Mouse (Mus musculus) CD8-positive naive resting alpha-beta T cell, adult 2 months (primary cell): ENCODE data around the gene Snx22.
A peak's percentile ranks its signal among the peaks of the same experiment; 100 is the strongest.

Experiments used
- DNase-seq, 2 experiments: peaks; one replicate each; pipeline ENCODE4 v3.0.0; 2022; ENCODE audit warnings: low read depth in 2 of 2, low spot score in 2 of 2

The Snx22 gene

DNA sequence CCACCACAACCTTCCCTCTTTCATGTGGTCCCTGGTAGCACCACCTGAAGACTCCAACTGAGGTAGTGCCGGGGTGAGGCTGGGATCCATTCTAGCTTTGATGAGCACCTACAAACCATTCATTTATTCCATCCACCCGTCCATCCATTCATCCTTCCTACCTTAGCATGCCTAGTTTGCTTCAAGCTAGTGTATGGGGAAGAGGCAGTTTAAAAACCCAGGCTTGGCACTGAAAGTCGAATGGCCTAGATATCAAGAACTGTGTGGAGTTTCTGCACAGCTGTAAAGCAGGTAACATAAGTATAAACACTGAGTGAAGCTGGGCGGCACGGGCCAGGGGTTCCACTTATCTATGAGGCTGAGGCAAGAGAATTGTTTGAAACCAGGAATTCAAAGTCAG, 632 bp upstream of the Snx22 start:
- no peak for DNase-seq

DNA sequence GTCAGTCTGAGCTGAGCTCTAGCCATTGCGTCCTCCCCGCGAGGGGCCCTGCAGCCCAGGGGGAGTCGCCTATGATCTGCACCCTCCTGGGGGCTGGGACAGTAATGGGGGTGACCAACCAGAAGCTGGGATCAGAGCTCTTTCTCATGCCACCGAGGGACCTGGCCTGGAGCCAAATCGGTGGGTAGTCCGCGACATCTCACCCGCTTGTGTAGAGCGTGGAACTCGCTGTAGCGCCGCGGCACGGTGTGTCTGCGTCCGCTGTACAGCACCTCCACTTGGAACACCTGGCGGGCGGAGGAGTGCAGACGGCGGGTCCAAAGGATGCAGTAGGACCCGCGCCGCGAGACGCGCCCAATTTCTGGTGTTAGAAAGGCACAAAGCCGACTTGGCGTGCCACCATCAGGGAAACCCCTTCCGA, 538 bp downstream of the Snx22 start:
- DNase-seq: peak in 1 of 2 experiments; percentile 15

DNA sequence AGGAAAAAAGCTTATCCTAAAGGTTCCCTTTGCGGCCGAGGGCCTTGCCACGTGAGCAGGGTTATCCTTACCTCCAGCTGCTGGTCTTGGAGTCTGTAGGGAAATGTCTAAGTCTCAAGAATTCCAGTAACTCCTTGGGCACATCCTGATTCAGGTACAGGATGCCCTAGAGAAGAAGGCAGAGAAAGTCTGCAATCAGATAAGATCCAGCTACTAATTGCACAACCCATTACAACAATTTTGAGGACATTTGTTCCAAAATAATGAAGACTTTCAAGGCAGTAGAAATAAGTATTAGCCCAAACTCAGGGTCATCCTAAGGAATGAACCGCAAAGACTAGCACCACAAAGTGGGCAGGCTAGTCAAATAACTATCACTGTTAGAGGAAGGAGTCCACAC, 1.5 kb downstream of the Snx22 start:
- no peak for DNase-seq

DNA sequence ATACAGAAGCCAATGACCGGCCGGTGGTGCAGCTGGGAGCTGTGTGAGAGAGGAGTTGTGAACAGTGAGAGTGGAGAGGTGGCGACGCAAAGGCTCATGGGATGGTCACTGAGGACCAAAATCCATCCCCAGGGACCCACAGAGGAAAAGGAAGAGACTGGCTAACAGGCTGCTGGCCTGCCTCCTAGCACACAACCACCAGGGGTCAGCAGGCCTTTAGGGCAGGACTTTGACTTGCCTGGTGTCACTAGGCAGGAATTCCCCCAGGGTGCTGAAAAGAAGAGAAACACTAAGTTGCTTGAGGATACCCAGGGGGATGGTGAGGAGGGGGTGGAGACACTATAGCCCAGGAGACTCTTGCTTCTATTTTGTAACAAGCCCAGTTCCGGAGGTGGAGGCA, 2.0 kb downstream of the Snx22 start:
- no peak for DNase-seq

DNA sequence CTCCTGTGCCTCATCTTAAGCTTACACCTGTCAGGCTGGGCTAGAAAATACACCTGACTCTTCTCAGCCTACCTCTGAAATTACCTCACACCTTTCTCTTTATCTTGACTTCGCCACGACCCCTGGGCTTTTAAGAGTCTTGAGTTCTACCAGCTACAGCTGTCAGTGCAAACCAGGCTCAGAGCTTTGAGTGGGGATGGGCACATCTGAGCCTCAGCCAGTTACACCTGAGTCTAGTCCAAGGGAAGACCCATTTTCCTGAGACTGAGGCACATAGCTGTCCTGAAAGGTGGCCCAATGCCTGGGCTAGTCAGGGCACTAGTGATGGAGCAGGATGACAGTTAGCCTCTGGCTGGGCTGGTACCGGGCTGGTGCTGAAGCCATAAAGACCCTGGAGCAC, 2.7 kb downstream of the Snx22 start:
- DNase-seq: no peak

DNA sequence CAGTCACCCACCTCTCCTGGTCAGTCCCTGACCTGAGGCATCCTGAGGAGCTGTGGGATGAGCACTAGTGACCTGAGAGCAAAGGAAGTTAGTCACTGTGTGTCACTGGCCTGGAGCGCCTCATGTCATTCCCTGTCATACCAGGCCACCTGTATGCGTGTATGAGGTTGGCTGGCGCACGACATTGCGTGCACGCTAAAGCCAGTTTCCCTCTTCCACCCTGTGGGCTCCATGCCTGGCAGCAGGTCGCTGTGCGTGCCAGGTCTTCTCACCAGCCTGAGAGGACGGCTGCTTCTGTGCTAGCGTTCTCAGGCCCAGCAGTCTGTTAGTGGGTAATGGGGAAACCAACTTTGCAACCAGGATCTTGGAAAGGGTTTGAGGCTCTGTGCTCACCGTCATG, 5.2 kb downstream of the Snx22 start:
- DNase-seq: no peak

DNA sequence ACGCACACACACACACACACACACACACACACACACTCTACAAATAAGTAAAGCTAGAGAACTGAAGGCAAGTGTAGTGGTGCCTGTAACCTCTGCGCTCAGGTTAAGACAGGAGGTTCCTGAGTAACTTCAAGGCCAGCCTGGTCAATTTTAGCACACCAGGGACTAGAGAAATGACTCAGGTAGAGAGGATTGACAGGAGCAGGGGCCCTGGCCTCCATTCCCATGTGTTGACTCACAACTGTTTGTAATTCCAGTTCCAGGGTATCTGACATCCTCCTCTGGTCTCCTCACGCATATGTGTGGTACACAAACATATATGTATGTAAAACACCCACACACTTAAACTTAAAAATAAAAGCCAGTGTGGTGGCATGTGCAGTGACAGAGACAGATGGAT, 6.1 kb downstream of the Snx22 start:
- DNase-seq: no peak

DNA sequence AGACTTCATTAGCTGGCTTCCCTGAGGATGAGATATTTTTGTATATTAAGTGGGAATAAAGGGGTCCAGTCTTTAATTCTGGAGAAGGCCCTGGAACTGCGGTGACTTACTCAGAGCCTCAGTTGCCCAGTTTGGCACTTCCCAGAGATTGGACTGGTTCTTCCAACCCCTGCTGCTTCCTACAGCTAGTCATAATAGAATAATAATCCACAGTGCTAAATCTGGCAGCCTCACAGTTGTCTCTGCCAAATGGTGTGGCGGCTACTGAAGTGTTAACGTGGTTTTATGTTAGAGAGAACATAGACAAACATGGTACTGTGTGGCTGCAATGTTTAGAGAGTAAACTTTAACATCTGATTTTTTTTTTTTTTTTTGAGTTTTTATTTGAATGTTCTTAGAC, 7.9 kb downstream of the Snx22 start:
- no peak for DNase-seq

DNA sequence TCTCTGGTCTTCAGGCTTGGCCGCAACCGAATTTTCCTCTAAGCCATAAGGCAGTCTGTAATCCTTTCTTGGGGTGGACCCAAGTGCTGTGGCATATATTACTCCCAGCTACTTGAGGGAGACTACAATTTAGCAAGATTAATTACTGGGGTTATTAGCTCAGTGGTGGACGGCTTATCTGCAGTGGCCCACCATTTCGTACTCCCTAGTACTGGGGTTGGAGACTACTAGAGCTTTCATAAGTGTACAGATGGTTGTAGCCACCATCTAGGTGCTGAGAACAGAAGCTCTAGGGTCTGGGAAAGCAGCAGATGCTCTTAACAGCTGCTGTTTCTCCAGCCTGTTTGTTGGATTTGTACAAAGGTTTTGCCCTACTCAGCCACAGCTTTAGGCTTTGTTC, 8.5 kb downstream of the Snx22 start:
- DNase-seq: no peak

DNA sequence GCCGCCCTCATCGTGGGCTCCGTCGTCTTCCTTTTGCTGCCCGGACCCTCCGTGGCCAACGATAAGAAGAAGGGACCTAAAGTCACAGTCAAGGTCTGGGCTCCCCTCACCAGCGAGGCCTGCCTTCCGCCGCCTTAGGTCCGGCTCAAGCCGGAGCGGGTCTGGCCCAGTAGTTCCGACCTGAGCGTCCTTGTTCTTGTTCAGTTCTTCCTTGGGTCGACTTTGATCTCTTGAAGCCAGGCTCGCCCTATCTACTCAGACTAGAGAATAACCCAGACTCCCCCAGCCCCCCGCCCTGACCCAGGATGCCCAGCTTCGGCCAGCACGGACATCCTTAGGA, 9.2 kb downstream of the Snx22 start:
- no peak for DNase-seq

DNA sequence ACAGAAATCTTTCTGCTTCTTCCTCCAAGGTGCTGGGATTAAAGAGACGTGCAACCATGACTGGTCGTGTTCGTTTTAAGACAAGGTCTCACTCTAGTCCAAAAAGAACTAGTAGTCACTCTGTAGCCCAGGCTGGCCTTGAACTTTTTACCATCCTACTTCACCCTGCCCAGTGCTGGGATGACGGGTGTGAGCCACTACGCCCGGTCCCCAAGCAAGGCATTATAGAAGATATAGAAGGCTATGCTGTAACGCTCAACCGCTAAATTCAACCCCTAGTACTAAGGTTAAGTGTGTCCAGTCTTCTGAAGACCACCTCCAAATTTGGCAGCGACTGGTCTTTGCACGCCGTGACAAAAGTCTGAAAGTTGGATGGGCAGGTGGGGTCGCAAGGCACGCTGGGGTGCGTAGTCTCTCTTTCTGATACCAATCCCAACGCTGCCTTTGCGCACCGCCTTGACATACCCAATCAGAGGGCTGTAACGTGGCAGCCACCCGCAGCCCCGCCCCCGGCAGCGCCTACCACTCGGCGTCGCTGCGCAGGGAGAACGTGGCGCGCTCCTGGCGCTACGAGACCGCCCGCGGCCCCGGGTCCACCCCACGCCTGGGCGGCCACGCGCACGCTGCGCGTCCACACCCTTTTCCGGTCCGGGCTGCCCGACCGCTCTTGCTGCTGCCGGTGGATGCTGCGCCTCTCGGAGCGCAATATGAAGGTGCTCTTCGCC, 9.8 kb downstream of the Snx22 start, which contains the start of gene Ppib:
Gene Ppib (plus strand): TSS at position 640 of the 725 bp plus-strand sequence.
- peak; percentile 92 to 94 for DNase-seq

DNA sequence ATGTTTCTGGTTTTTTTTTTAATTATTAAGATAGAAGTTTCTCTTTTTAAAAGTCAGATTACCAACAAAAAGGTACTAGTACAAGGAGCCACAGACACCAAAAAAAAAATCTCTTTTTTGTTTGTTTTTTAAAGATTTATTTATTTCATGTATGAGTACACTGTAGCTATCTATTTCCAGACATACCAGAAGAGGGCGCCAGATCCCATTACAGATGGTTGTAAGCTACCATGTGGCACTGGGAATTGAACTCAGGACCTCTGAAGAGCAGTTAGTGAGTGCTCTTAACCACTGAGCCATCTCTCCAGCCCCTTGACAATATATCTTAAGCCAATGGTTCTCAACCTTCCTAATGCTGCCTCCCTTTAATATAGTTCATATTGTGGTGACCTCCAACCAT, 15.9 kb downstream of the Snx22 start:
- DNase-seq: no peak

DNA sequence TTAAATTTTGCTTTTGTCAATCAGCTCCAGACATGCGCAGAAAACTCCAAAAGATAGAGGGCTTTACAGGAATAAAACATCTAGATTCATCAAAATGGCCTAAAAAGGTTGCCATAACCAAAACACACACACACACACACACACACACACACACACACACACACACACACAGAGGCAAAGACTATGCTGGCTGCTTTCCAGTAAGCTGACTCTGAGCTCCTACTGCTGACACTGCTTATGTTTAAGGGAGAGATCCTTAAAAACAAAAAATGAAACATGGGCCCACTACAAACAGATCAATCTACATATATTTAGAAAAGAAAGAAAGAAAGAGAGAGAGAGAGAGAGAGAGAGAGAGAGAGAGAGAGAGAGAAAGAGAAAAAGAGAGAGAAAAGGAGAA, 16.8 kb downstream of the Snx22 start:
- DNase-seq: no peak

DNA sequence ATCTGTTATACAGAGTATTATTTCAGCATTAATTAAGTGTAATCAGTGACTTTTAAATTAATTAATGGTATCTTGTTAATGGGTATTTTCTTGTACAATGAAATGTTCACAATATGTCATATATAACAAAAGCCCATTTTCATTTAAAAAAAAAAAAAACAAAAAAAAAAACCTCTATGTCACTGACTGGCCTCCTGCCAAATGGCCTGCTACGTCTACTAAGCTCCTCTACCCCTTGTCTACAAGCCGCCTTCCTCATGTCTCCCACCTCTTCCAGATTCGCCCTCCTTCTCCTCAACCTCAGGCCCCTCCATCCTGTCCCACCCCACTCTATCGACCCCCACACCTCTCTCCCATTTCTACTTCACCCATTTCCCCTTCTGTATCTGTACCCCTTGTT, 18.0 kb downstream of the Snx22 start:
- no peak for DNase-seq

DNA sequence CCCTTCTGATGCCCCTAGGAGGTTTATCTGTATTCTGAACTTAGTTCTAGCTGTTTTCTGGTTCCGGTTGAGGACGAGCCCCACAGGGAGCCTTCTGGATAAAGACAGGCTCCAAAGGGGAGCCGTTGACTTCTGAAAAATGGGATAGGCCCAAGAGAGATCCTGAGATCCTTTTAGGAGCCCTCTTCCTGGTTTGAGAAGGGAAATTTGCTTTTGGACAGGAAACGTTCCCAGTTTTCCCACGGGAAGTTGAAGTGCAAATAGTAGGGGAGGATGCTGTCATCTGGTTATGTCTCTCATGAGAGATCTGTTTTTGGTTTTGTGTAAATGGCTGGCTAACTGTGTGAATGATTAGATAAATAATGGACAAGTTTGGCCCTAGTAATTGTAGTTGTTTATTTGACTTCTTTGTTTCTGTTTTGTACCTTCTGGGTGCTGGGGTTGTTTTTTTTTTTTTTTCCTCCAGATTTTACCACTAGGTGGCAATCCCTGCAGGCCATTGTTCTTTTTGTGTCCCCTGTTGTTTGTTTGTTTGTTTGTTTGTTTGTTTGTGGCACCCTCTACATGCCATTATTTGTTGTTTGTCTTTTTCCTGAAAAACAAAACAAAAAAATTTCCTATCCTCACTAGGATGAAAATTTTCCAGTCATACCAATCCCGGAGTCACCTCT, 19.5 kb downstream of the Snx22 start:
- no peak for DNase-seq

DNA sequence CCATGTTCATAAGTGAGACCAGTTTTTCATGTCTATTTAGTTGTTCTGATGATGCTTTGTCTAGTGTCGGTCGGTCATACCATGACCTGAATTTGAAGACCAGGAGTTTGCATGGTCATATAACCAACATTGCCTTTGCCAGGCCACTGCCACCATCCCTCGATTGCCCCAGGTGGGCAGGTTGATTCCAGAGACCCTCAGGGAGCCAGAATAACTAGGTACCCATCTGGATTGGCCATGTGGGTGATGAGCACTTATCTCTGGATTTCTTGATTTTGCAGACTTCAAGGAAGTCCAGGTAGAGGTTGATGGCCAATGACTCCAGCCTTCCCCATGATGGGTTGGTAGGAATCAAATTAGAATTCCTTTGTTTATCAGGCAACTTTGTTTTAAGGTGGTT, 26.3 kb downstream of the Snx22 start:
- no peak for DNase-seq

DNA sequence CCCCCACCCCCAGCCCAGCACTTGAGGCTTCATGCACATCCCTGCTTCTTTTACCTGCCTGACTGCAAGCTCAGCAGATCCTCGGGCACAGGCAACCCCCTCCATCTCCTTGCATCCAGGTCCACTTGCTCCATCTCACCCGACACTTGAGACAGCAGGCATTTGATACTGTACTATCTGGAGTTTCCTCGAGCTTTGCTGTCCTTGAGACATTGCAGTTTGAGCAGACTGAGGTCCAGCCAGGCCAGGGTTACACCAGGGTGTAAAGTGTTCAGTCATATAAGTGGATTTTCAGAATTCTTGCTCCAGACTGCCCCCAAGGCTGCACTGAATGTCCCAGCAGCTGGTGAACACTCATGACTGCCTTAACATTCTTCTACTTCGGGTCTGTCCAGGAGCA, 27.2 kb downstream of the Snx22 start:
- no peak for DNase-seq

DNA sequence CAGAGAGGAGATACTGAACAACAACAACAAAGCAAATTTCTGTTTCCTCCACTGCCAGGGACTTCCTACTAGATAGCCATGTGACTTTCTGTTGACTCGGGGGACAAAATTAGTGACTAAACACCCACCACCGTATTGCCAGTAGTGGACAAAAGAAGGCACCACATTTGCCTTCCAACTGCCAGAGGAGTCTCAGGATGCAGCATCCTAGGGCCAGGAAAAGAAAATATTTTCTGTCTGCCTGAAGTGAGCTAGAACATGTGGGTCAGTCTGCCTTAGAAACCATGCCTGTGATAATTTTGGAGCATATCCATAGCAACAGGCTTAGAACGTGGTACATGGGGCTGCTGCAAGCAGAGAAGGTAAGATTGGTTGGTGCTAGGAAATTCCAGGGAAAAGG, 28.7 kb downstream of the Snx22 start:
- no peak for DNase-seq

DNA sequence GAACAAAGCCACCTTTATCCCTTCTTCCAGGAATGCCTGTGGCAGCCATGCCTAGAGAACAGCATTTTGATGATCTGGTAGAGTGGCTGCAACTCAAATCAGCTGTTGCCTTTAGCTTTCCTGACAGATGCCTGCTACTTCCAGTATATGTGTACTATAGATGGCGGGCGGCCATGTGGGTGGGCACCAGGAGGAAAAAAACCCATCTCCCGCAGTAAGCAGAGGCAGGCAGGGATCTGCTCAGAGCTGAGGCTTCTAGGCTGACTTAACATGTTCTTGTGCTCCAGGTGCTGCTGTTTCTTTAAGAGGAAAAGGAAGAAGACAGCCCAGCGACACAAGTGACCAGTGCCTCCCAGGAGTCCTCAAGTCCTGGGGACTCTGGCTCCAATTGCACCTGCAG, 30.2 kb downstream of the Snx22 start:
- DNase-seq: no peak

DNA sequence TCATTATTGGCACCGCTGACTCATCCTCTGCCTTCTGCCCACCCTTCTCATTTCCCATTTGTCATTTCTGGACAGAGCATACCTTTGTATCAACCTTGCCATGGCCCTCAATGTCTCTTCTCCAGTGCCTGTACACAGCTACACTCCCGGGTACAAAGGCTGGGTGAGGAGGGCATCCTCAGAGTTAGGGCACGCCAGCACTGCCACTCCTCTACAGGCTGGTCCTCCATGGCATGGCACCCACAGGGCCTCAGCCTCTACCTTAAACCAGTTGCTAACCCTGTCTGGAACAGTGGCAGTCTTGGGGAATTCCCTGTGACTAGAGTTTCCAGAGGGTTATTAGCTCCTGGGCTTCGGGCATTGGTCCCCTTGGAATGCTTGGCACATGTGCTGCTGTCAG, 30.9 kb downstream of the Snx22 start:
- no peak for DNase-seq

DNA sequence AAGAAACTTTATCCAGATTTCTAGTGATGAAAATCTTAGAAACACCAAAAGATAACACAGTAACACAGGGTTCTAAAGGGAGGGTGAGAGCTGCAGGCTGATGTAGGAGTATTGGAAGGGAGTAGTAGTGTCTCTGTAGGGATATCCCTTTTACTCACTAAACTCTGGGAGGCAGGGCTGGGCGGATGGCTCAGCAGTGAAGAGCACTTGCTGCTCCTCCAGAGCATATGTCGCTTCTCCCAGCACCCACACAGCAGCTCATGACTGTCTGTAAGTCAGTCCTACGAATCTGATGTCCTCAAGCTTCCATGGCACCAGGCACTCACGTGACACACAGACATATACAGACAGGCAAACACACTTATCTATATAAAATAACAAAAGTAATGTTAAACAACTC, 31.4 kb downstream of the Snx22 start:
- no peak for DNase-seq

DNA sequence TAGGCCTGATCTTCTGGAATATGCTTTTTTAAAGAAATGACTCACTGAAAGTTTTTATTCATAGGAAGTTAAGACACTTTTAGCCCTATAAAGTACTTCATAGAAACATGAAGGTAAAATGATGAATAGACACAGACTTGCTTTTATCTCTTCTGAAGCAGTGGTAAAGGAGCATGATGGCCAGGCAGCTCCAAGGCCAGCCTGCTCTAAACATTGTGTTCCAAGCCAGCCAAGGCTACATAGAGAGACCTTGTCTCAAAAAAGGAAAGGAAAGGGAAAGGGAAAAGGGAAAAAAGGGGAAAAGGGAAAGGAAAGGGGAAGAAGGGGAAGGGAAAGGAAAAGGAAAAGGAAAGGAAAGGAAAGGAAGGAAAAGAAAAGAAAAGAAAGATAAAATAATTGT, 48.9 kb downstream of the Snx22 start:
- no peak for DNase-seq
